Mouse (Mus musculus) adrenal gland, postnatal 25 days (tissue): Measurements from ENCODE around the gene Zfp651. TPM values are rescaled to one million over a fixed set of nuclear protein-coding genes. Genes with fewer than 3 reads are reported as not detected.

Source experiments
- DNase-seq: peaks from one replicate; pipeline ENCODE4 v3.0.0; 2021; ENCODE audit warnings: mixed read lengths
- total RNA-seq: library from RNA; stranded (reverse); gene quantifications from 2 replicates; pipeline ENCODE4 v1.2.3, GENCODE M21; 2021

The Zfp651 gene
- total RNA-seq, 1 experiment from 2014 or later: 55.7 TPM

DNA sequence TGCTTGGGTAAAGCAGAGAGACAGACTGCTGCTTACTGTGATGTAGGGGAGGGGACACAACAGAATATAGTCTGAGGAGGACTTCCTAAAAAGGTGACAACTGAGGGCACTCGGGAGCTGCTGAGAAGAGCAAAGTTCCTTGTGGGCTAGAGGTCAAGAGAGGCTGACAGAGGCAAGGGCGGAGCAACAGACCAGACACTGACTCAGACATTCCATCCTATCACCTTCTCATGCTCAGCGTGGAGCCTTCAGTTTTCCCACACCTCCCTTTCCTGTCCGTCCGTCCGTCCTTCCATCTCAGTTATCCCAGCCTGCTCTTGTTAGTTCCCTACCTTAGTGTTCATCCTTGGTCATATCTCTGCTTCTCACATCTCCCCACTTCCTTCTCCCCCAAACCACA lies 56.1 kb downstream of the Zfp651 start:
- no peak for DNase-seq

DNA sequence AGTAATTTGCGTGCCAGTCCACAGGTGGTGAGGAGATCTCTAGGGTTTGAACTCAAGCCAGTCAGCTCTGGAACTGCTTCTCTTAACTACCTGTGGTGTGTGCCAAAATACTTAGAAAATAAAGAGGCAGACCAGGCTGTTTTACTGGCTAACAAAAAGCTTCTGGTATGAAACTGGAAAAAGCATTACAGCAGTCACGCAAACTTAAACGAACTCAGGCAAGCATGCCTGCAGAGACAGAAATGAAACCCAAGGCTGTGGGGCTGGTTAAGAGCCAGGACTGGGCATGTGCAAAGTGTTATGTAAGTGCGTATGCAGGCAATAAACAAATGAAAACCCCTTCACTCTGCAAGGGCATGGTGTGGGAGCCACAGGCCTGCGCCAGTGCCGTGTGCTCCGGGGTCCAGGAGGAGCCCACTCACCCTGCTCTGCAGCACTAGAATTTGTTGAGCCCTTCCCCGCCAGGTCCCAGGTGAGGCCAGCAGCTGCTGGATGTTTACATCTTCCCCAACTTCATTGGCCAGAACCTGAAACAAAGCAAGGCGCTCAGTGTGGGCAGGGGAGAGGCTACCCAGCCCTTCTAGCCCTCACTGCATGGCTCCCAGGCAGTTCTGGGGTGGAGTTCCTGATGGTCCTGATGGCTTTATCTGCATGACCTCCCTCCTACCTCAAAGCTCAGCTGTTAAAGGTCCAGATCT lies 60.1 kb downstream of the Zfp651 start:
- peak; percentile 37 for DNase-seq

DNA sequence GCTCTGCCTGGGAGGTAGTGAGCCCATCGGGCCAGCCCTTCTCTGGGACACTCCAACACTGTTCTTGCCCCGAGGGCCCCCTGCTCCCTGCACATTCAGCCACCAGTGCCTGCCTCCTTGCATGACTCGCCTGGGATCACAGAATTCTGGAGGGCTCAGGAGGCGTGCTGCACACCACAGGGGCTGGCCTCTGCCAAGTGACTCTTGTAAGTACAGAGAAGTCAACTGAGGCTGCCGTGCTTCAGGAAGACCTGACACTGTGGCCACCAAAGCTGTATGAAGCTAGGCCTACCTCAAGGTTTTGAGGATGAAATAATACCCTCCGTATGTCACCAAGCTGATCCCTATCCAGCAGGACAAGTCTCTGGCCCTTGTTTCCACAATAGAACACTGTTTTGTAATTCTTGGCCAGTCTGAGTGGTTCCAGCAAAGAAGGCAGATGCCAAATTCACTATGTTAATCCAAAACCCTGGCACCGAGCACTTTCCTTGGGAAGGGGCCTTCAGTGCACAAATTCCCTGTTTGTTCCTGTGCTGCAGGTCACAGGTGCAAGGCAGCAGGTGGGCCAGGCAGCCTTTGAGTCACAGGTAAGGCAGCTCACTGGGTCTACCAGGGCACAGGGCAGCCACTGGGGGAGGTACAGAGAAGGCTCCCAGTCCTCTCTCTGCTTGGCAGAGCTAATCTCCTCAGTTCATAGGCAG lies 60.8 kb downstream of the Zfp651 start:
- no peak for DNase-seq

- DNase-seq: no peak
Observed at GRCm38 (mm10) chr9:121820765-121821164, 61.6 kb downstream of the Zfp651 start.

Other genes starting within 250 kb of the Zfp651 start
- gene Lyzl4, start 117.2 kb upstream of the Zfp651 start, total RNA-seq: not detected in 2 replicates
- gene Vipr1, start 116.6 kb upstream of the Zfp651 start, total RNA-seq: 0.18 and 0.62 TPM in 2 replicates
- 4.9 and 5.3 TPM in 2 replicates for gene Sec22c, start 53.8 kb upstream of the Zfp651 start, total RNA-seq
- 41.6 and 44.9 TPM in 2 replicates for gene Ss18l2, start 49.0 kb upstream of the Zfp651 start, total RNA-seq
- 90.6 and 90.8 TPM in 2 replicates for gene Nktr, start 40.2 kb upstream of the Zfp651 start, total RNA-seq
- gene Klhl40, start 18.3 kb downstream of the Zfp651 start, total RNA-seq: 0.18 TPM in 1 of 2 replicates, not detected in the other
- not detected in 2 replicates for gene Hhatl, start 33.2 kb downstream of the Zfp651 start, total RNA-seq
- 1.3 and 1.5 TPM in 2 replicates for gene Ccdc13, start 80.1 kb downstream of the Zfp651 start, total RNA-seq
- gene Higd1a, start 99.0 kb downstream of the Zfp651 start, total RNA-seq: 77.9 and 79.7 TPM in 2 replicates
- gene Ackr2, start 139.0 kb downstream of the Zfp651 start, total RNA-seq: 0.33 and 0.52 TPM in 2 replicates
- 0.36 and 2.7 TPM in 2 replicates for gene Cyp8b1, start 157.0 kb downstream of the Zfp651 start, total RNA-seq
- 2.0 and 2.9 TPM in 2 replicates for gene Fam198a, start 191.7 kb downstream of the Zfp651 start, total RNA-seq
- gene Pomgnt2, start 237.8 kb downstream of the Zfp651 start, total RNA-seq: 16.3 and 21.3 TPM in 2 replicates